ENCODE assay signal across 16 mouse cellular contexts in the genomic region with DNA sequence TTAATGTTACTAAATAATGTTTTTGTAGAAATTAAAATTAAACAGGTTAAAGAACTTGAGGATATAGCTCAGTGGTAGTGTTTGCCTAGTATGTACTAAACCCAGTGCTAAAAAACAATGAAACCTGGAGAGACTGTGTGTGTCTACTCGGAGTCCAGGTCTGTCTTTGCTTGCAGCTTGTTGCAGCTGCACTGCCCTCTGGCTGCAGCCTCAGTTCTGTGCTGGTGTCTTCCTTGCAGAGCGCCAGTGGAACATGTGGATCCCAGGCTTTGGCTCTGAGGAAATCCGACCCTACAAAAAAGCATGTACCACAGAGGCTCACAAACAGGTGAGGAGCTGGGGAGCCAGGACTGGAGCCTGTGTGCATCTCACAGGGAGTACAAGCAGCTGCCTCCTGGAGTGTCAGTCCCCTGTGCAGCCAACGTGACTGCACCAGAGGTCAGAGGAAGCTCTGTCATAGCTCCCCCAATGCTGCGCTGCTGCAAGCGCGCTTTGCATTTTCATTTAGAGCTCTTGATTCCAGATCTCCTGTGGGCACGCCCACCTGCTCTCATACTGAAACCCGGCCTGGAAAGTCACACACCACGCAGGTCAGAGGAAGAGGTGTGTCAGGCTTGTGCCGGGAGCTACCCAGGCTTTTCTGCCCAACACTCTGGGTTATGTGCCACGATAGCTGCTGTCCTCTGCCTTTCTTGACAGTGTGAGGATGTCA. TPM values are rescaled to one million over a fixed set of nuclear protein-coding genes. Genes with fewer than 3 reads are reported as not detected.
DNase-seq lines count a peak whose midpoint lies in the region; ATAC-seq and TF ChIP-seq lines count a peak whose summit lies in the region.
"Had no signal": no experiment of that assay in that cellular context is flagged by ENCODE, and none has a peak within 500 bp of the region (broad histone marks: within the 10 kb centered on the region; RNA-seq: fewer than 3 reads in every experiment).

No protein-coding gene starts in this region.

- TF ChIP-seq POLR2A in lung, adult 2 months (IDR thresholded peaks at IDR 0.05; ENCODE audit: borderline replicate concordance, extremely low read depth, low read depth, low read length) = no peak
- TF ChIP-seq POLR2A in MEL (IDR thresholded peaks at IDR 0.05; ENCODE audit: control insufficient read depth in 1 of 2, insufficient read depth in 1 of 2, low read depth in 1 of 2, low read length in 2 of 2, poor library complexity in 1 of 2) = no peak
- TF ChIP-seq POLR2A in embryonic fibroblast, embryonic 13.5 days (IDR thresholded peaks at IDR 0.05; ENCODE audit: low read depth, low read length) = no peak

- no peak overlapping the region for H3K9ac ChIP-seq in hindbrain, postnatal 0 days (replicated peaks; ENCODE audit: low read length)
- no peak overlapping the region for H3K9ac ChIP-seq in hindbrain, embryonic 11.5 days (ENCODE audit: low read depth, low read length)
- no peak overlapping the region for H3K9ac ChIP-seq in MEL (ENCODE audit: control insufficient read depth, low read depth, low read length, poor library complexity, severe bottlenecking)
- H3K9ac ChIP-seq in heart, embryonic 11.5 days (ENCODE audit: low read depth, low read length) = no peak overlapping the region
- H3K9ac ChIP-seq: hindbrain, embryonic 12.5 days; lung, embryonic 15.5 days had no signal

- TF ChIP-seq CTCF in hindbrain, postnatal 0 days (IDR thresholded peaks at IDR 0.05; ENCODE audit: low read depth) = peak; percentile 54
- TF ChIP-seq CTCF in lung, adult 2 months (IDR thresholded peaks at IDR 0.05; ENCODE audit: insufficient read depth, low read length) = peak; percentile 17; the same call in 1 of the 2 replicates
- TF ChIP-seq CTCF in MEL (IDR thresholded peaks at IDR 0.05 in 2 of 3, conservative IDR thresholded peaks at IDR 0.05 in 1 of 3; ENCODE audit: control insufficient read depth in 1 of 3, insufficient read depth in 1 of 3, low read depth in 2 of 3, low read length in 3 of 3, poor library complexity in 1 of 3, severe bottlenecking in 1 of 3) = peak in 2 of 3 experiments; percentile 7 to 28; a peak in 3 of 6 replicates
- peak; percentile 53; the same call in 1 of the 2 replicates for TF ChIP-seq CTCF in embryonic fibroblast, embryonic 13.5 days (IDR thresholded peaks at IDR 0.05; ENCODE audit: borderline replicate concordance, insufficient read depth, low read length)

- no peaks in the 10 kb centered on the region for H3K4me1 ChIP-seq in hindbrain, postnatal 0 days (ENCODE audit: insufficient read depth, low read length)
- no peaks in the 10 kb centered on the region for H3K4me1 ChIP-seq in hindbrain, embryonic 11.5 days (replicated peaks; ENCODE audit: control insufficient read depth, insufficient read depth, low read length)
- H3K4me1 ChIP-seq in lung, adult 2 months (ENCODE audit: control insufficient read depth, insufficient read depth, low read length) = no peaks in the 10 kb centered on the region
- H3K4me1 ChIP-seq in MEL (ENCODE audit: control insufficient read depth in 1 of 2, insufficient read depth in 2 of 2, low read length in 2 of 2) = no peaks in the 10 kb centered on the region
- H3K4me1 ChIP-seq in embryonic fibroblast, embryonic 13.5 days (ENCODE audit: control insufficient read depth, insufficient read depth, low read length) = no peaks in the 10 kb centered on the region
- H3K4me1 ChIP-seq in heart, embryonic 11.5 days (ENCODE audit: control insufficient read depth, insufficient read depth, low read length) = no peaks in the 10 kb centered on the region
- H3K4me1 ChIP-seq: hindbrain, embryonic 12.5 days; lung, embryonic 15.5 days had no signal

- peaks cover 11% of the 10 kb centered on the region; the same call in 1 of the 2 replicates for H3K36me3 ChIP-seq in hindbrain, postnatal 0 days (ENCODE audit: insufficient read depth, low read length)
- H3K36me3 ChIP-seq in hindbrain, embryonic 11.5 days (ENCODE audit: control insufficient read depth, insufficient read depth, low read length) = 0 out of 2 replicates have a peak, but pooled peaks cover 4% of the 10 kb centered on the region
- peaks cover 0 to 7% of the 10 kb centered on the region in 2 experiments; a peak in 2 of 4 replicates for H3K36me3 ChIP-seq in MEL (ENCODE audit: control insufficient read depth in 1 of 2, insufficient read depth in 2 of 2, low read length in 2 of 2)
- peaks cover 18% of the 10 kb centered on the region for H3K36me3 ChIP-seq in heart, embryonic 11.5 days (ENCODE audit: control insufficient read depth, insufficient read depth, low read length)

- no peak for ATAC-seq in hindbrain, postnatal 0 days
- no peak for ATAC-seq in hindbrain, embryonic 11.5 days (ENCODE audit: low FRiP score)
- no peak for ATAC-seq in heart, embryonic 11.5 days (replicated peaks; ENCODE audit: insufficient number of reproducible peaks, low FRiP score, low TSS enrichment)
- ATAC-seq: CD4-positive, CD25-positive, alpha-beta regulatory T cell, adult 4 months; intestine, embryonic 16.5 days; Patski had no signal

- TF ChIP-seq RAD21 in MEL (IDR thresholded peaks at IDR 0.05; ENCODE audit: low read depth, low read length) = no peak

- no peaks in the 10 kb centered on the region for H3K79me2 ChIP-seq in MEL (ENCODE audit: control insufficient read depth, insufficient read depth, low read length, poor library complexity)

- no peak overlapping the region for H3K27ac ChIP-seq in hindbrain, postnatal 0 days
- no peak overlapping the region for H3K27ac ChIP-seq in hindbrain, embryonic 11.5 days (ENCODE audit: low read depth, low read length)
- H3K27ac ChIP-seq in MEL (ENCODE audit: control insufficient read depth, low read depth, low read length) = no peak overlapping the region
- no peak overlapping the region for H3K27ac ChIP-seq in embryonic fibroblast, embryonic 13.5 days (ENCODE audit: insufficient read depth, low read length)
- no peak overlapping the region for H3K27ac ChIP-seq in heart, embryonic 11.5 days (ENCODE audit: low read depth, low read length)
- H3K27ac ChIP-seq: hindbrain, embryonic 12.5 days; limb, embryonic 10.5 days; lung, embryonic 15.5 days had no signal

- TF ChIP-seq EP300 in MEL (IDR thresholded peaks at IDR 0.05; ENCODE audit: low read depth in 1 of 2, low read length in 2 of 2) = no peak

- no peak for DNase-seq in hindbrain, postnatal 0 days (ENCODE audit: low spot score)
- no peak for DNase-seq in hindbrain, embryonic 11.5 days (ENCODE audit: low spot score)
- DNase-seq in lung, adult 2 months = no peak
- no peak for DNase-seq in lung, adult 18-20 months
- no peak for DNase-seq in MEL (ENCODE audit: low read depth, low spot score)
- DNase-seq: adrenal gland, adult 2 months; cerebellum, adult 9-10 months had no signal

- H3K4me2 ChIP-seq in hindbrain, postnatal 0 days (ENCODE audit: low read depth, low read length) = no peak overlapping the region
- H3K4me2 ChIP-seq in hindbrain, embryonic 11.5 days (replicated peaks; ENCODE audit: low read depth, low read length) = no peak overlapping the region
- H3K4me2 ChIP-seq in heart, embryonic 11.5 days = no peak overlapping the region
- H3K4me2 ChIP-seq: hindbrain, embryonic 12.5 days; lung, embryonic 15.5 days had no signal

- no peak overlapping the region for H3K4me3 ChIP-seq in hindbrain, postnatal 0 days (ENCODE audit: low read length)
- no peak overlapping the region for H3K4me3 ChIP-seq in hindbrain, embryonic 11.5 days (ENCODE audit: low read depth, low read length)
- H3K4me3 ChIP-seq in lung, adult 2 months (replicated peaks; ENCODE audit: extremely low read depth, low read depth, low read length) = no peak overlapping the region
- H3K4me3 ChIP-seq in MEL (ENCODE audit: control insufficient read depth in 1 of 2, insufficient read depth in 1 of 2, low read depth in 2 of 2, low read length in 2 of 2) = no peak overlapping the region
- H3K4me3 ChIP-seq in embryonic fibroblast, embryonic 13.5 days (ENCODE audit: insufficient read depth, low read length) = no peak overlapping the region
- H3K4me3 ChIP-seq in heart, embryonic 11.5 days (ENCODE audit: low read depth, low read length) = no peak overlapping the region
- H3K4me3 ChIP-seq: hindbrain, embryonic 12.5 days; limb, embryonic 10.5 days; lung, embryonic 15.5 days; megakaryocyte, embryonic 14.5 days had no signal

- 86% methylated on average over 12 of the region's 12 CpGs for WGBS in hindbrain, postnatal 0 days
- WGBS in hindbrain, embryonic 11.5 days = 82% methylated on average over 12 of the region's 12 CpGs
- WGBS in lung, adult 2 months = 87% methylated on average over 12 of the region's 12 CpGs
- WGBS in heart, embryonic 11.5 days (ENCODE audit: insufficient replicate concordance) = 82% methylated on average over 12 of the region's 12 CpGs

- no peaks in the 10 kb centered on the region for H3K27me3 ChIP-seq in hindbrain, postnatal 0 days (ENCODE audit: insufficient read depth, low read length)
- H3K27me3 ChIP-seq in hindbrain, embryonic 11.5 days (ENCODE audit: control insufficient read depth, insufficient read depth, low read length) = no peaks in the 10 kb centered on the region
- no peaks in the 10 kb centered on the region for H3K27me3 ChIP-seq in MEL (ENCODE audit: control insufficient read depth in 1 of 2, insufficient read depth in 2 of 2, low read length in 2 of 2)
- no peaks in the 10 kb centered on the region for H3K27me3 ChIP-seq in heart, embryonic 11.5 days (ENCODE audit: control insufficient read depth, insufficient read depth, low read length)
- H3K27me3 ChIP-seq: hindbrain, embryonic 12.5 days; lung, embryonic 15.5 days; megakaryocyte, embryonic 14.5 days; Patski had no signal

- no peaks in the 10 kb centered on the region for H3K9me3 ChIP-seq in hindbrain, postnatal 0 days (ENCODE audit: low read length)
- no peaks in the 10 kb centered on the region for H3K9me3 ChIP-seq in hindbrain, embryonic 11.5 days (ENCODE audit: control insufficient read depth, low read length)
- no peaks in the 10 kb centered on the region for H3K9me3 ChIP-seq in MEL (replicated peaks; ENCODE audit: insufficient read depth, low read length)
- H3K9me3 ChIP-seq in heart, embryonic 11.5 days (replicated peaks; ENCODE audit: control insufficient read depth, low read length) = peaks cover 3% of the 10 kb centered on the region; the same call in 1 of the 2 replicates
- H3K9me3 ChIP-seq: hindbrain, embryonic 12.5 days; limb, embryonic 10.5 days; lung, embryonic 15.5 days had no signal

RNA-seq across cellular contexts. Expression of gene Rab42, which starts 11.4 kb away (rescaled TPM):
- total RNA-seq in hindbrain, postnatal 0 days (2014; rRNA removed) = 4.9 and 5.4 TPM in 2 replicates
- polyA plus RNA-seq in hindbrain, postnatal 0 days (2015; fragmentation: Nextera tagmentation; extraction: Ambion mirVana) = 5.1 and 5.9 TPM in 2 replicates
- 0.39 and 0.61 TPM in 2 replicates for polyA plus RNA-seq in hindbrain, embryonic 11.5 days (2014; fragmentation: Nextera tagmentation; extraction: Ambion mirVana)
- 1.9 and 2.0 TPM in 2 replicates for polyA plus RNA-seq in lung, adult 2 months (2012; rRNA removed)
- 0.52 and 0.85 TPM in 2 replicates for total RNA-seq in MEL (2012; rRNA removed)
- polyA plus RNA-seq in MEL (2012; ENCODE audit: insufficient read depth in 1 of 2, insufficient read length in 2 of 2, low read depth in 1 of 2, low replicate concordance in 2 of 2, missing spikeins in 1 of 2) = under 1 TPM in 1 of 2 experiments, not detected in 1; 0.40 TPM
- 0.67 TPM in 1 of 2 replicates, not detected in the other for polyA plus RNA-seq in embryonic fibroblast, embryonic 13.5 days (2011; ENCODE audit: insufficient read length, low read depth, missing spikeins)
- 0.57 and 1.8 TPM in 2 replicates for polyA plus RNA-seq in heart, embryonic 11.5 days (2014; fragmentation: Nextera tagmentation; extraction: Ambion mirVana)
- polyA plus RNA-seq: Patski had no signal

RNA-seq across cellular contexts. Expression of gene Taf12, which starts 17.6 kb away (rescaled TPM):
- total RNA-seq in hindbrain, postnatal 0 days (2014; rRNA removed) = 7.3 and 7.6 TPM in 2 replicates
- polyA plus RNA-seq in hindbrain, postnatal 0 days (2015; fragmentation: Nextera tagmentation; extraction: Ambion mirVana) = 30.0 and 30.5 TPM in 2 replicates
- 60.5 and 65.0 TPM in 2 replicates for polyA plus RNA-seq in hindbrain, embryonic 11.5 days (2014; fragmentation: Nextera tagmentation; extraction: Ambion mirVana)
- 5.0 and 10.3 TPM in 2 replicates for polyA plus RNA-seq in lung, adult 2 months (2012; rRNA removed)
- total RNA-seq in MEL (2012; rRNA removed) = 56.7 and 62.6 TPM in 2 replicates
- polyA plus RNA-seq in MEL (2012; ENCODE audit: insufficient read depth in 1 of 2, insufficient read length in 2 of 2, low read depth in 1 of 2, low replicate concordance in 2 of 2, missing spikeins in 1 of 2) = 10 to 100 TPM in 1 of 2 experiments, not detected in 1; 76.4 TPM
- polyA plus RNA-seq in embryonic fibroblast, embryonic 13.5 days (2011; ENCODE audit: insufficient read length, low read depth, missing spikeins) = 36.5 and 38.3 TPM in 2 replicates
- polyA plus RNA-seq in heart, embryonic 11.5 days (2014; fragmentation: Nextera tagmentation; extraction: Ambion mirVana) = 35.7 and 37.3 TPM in 2 replicates

RNA-seq across cellular contexts. Expression of gene Gmeb1, which starts 30.4 kb away (rescaled TPM):
- total RNA-seq in hindbrain, postnatal 0 days (2014; rRNA removed) = 19.1 and 20.1 TPM in 2 replicates
- polyA plus RNA-seq in hindbrain, postnatal 0 days (2015; fragmentation: Nextera tagmentation; extraction: Ambion mirVana) = 29.9 and 30.2 TPM in 2 replicates
- polyA plus RNA-seq in hindbrain, embryonic 11.5 days (2014; fragmentation: Nextera tagmentation; extraction: Ambion mirVana) = 38.4 and 41.4 TPM in 2 replicates
- 13.8 and 16.9 TPM in 2 replicates for polyA plus RNA-seq in lung, adult 2 months (2012; rRNA removed)
- total RNA-seq in MEL (2012; rRNA removed) = 9.9 and 12.0 TPM in 2 replicates
- 10 to 100 TPM in 1 of 2 experiments, not detected in 1; 29.6 TPM for polyA plus RNA-seq in MEL (2012; ENCODE audit: insufficient read depth in 1 of 2, insufficient read length in 2 of 2, low read depth in 1 of 2, low replicate concordance in 2 of 2, missing spikeins in 1 of 2)
- 16.8 and 20.9 TPM in 2 replicates for polyA plus RNA-seq in embryonic fibroblast, embryonic 13.5 days (2011; ENCODE audit: insufficient read length, low read depth, missing spikeins)
- polyA plus RNA-seq in heart, embryonic 11.5 days (2014; fragmentation: Nextera tagmentation; extraction: Ambion mirVana) = 28.1 and 28.3 TPM in 2 replicates

RNA-seq across cellular contexts. Expression of gene Trnau1ap, which starts 37.6 kb away (rescaled TPM):
- total RNA-seq in hindbrain, postnatal 0 days (2014; rRNA removed) = 53.2 and 79.3 TPM in 2 replicates
- 56.6 and 62.6 TPM in 2 replicates for polyA plus RNA-seq in hindbrain, postnatal 0 days (2015; fragmentation: Nextera tagmentation; extraction: Ambion mirVana)
- polyA plus RNA-seq in hindbrain, embryonic 11.5 days (2014; fragmentation: Nextera tagmentation; extraction: Ambion mirVana) = 85.6 and 87.0 TPM in 2 replicates
- 16.4 and 17.8 TPM in 2 replicates for polyA plus RNA-seq in lung, adult 2 months (2012; rRNA removed)
- 110 and 117 TPM in 2 replicates for total RNA-seq in MEL (2012; rRNA removed)
- polyA plus RNA-seq in MEL (2012; ENCODE audit: insufficient read depth in 1 of 2, insufficient read length in 2 of 2, low read depth in 1 of 2, low replicate concordance in 2 of 2, missing spikeins in 1 of 2) = 100 to 1,000 TPM in 1 of 2 experiments, not detected in 1; 102 TPM
- 29.6 and 33.5 TPM in 2 replicates for polyA plus RNA-seq in embryonic fibroblast, embryonic 13.5 days (2011; ENCODE audit: insufficient read length, low read depth, missing spikeins)
- polyA plus RNA-seq in heart, embryonic 11.5 days (2014; fragmentation: Nextera tagmentation; extraction: Ambion mirVana) = 72.0 and 81.8 TPM in 2 replicates
